Mouse (Mus musculus): ENCODE results near the gene Med15. TPM values are rescaled to one million over a fixed set of nuclear protein-coding genes. Genes with fewer than 3 reads are reported as not detected.
A peak's percentile ranks its signal among the peaks of the same experiment; 100 is the strongest.

The Med15 gene
- polyA plus RNA-seq, 1 experiment = 65.3 TPM

DNA sequence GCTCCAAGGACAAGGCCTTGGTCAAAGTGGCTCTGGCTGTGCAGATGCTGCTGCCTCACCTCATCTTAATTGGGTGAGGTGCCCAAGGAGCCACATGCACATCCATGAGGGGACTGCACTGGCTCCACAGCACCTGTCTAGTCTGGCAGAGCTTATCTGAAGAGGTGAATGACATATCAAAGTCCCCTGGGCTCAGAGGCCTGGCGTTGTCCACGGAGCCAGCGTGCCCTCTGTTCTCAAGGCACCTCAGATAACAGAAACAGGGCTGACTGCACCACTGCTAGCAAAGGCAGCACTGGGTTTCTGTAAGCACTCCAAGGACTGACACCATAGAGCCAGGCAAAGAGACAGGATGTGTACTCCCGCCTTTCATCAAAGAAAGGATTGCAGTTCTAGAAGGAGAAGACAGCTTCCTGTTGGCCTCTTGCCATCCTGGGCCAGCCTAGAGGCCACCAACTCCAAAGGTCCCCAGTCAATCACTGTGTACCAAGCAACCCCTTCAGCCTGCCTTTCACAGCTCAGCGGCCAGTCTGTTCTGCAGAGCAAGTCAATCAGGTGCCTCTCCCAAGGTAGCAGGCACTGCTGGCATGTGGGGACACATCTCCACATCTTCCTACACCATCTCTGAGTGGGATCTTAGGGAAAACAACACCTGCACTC, 76.3 kb downstream of the Med15 start:
- no peaks in the 10 kb centered on the region for H3K4me1 ChIP-seq (ENCODE audit: control insufficient read depth, insufficient read depth, low read length)
- no peak overlapping the region for H3K4me3 ChIP-seq (ENCODE audit: insufficient read depth, low read length)
- TF ChIP-seq POLR2A (IDR thresholded peaks at IDR 0.05; ENCODE audit: low read depth, low read length) (no peak), CTCF (IDR thresholded peaks at IDR 0.05; ENCODE audit: borderline replicate concordance, insufficient read depth, low read length) (no peak)
- no peak overlapping the region for H3K27ac ChIP-seq (ENCODE audit: insufficient read depth, low read length)

DNA sequence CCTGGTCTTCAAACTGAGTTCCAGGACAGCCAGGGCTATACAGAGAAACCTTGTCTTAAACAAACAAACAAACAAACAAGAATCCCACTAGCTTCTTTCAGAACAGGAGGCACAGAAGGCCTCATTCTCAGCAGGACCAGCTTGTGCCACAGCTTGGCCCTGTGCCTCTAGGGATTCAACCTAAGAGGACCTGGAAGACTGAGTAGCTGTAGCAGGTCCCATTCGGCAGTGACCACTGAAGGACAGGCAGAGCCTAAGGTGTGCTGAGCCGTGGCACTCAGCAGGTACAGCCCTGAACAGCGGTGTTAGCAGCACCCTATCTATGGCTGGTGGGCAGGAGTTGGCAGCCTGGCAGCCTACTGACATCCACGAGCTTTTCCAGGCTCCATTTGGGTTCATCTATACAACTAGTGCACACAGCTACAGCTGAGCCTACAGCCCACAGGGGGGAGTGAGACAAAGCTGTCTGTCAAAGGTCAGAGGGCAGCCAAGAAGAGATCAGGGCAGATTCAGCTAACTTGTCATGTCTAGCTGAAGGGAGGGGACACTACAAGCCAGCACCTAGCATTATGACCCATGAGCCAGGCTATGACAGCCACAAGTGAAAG, 78.4 kb downstream of the Med15 start:
- Histone ChIP-seq H3K4me3 (ENCODE audit: insufficient read depth, low read length) (no peak overlapping the region), H3K27ac (ENCODE audit: insufficient read depth, low read length) (no peak overlapping the region), H3K4me1 (ENCODE audit: control insufficient read depth, insufficient read depth, low read length) (no peaks in the 10 kb centered on the region)
- TF ChIP-seq POLR2A (IDR thresholded peaks at IDR 0.05; ENCODE audit: low read depth, low read length) (no peak), CTCF (IDR thresholded peaks at IDR 0.05; ENCODE audit: borderline replicate concordance, insufficient read depth, low read length) (no peak)

DNA sequence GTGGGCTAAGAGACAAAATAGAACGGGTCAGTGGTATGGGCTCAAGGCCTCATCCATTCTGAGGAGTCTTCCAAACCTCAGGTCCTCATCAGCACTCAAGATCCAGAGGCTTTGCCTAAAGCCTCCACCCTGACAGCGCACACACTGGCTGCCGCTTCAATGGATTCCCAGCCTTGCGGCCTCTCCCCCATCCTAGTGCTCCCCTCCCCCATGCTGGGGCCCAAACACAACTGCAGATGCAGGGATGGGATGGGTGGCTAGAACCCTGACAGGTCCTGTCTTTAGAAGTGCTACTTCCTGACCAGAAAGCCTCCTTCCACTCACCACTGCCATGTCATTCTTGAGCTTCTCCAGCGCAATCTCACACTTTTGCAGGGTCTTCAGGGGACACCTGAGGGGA, 79.1 kb downstream of the Med15 start:
- Histone ChIP-seq H3K27ac (ENCODE audit: insufficient read depth, low read length) (no peak overlapping the region), H3K4me1 (ENCODE audit: control insufficient read depth, insufficient read depth, low read length) (no peaks in the 10 kb centered on the region), H3K4me3 (ENCODE audit: insufficient read depth, low read length) (no peak overlapping the region)
- TF ChIP-seq POLR2A (IDR thresholded peaks at IDR 0.05; ENCODE audit: low read depth, low read length) = no peak
- no peak for TF ChIP-seq CTCF (IDR thresholded peaks at IDR 0.05; ENCODE audit: borderline replicate concordance, insufficient read depth, low read length)

DNA sequence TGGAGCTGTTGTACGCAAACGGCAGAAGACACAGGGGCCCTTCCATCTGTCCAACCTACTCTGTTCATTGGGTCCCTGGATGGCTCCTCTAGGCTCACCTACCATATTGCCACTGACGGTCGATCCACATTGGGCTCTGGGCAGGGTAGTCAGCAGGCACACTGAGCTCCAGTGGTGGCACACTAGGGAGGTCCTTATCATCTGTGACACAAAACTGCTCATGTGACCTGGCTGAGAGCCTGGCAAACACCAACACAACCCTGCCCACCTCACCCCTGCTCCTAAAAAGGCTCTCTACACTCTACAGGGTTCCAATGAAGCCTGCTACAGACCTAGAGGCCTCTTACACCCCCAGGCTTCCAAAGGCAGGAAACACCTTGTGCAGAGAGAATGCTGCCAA, 80.1 kb downstream of the Med15 start:
- Histone ChIP-seq H3K27ac (ENCODE audit: insufficient read depth, low read length) (no peak overlapping the region), H3K4me3 (ENCODE audit: insufficient read depth, low read length) (no peak overlapping the region), H3K4me1 (ENCODE audit: control insufficient read depth, insufficient read depth, low read length) (no peaks in the 10 kb centered on the region; the same call in 1 of the 2 replicates)
- TF ChIP-seq POLR2A (IDR thresholded peaks at IDR 0.05; ENCODE audit: low read depth, low read length) (no peak), CTCF (IDR thresholded peaks at IDR 0.05; ENCODE audit: borderline replicate concordance, insufficient read depth, low read length) (no peak)

DNA sequence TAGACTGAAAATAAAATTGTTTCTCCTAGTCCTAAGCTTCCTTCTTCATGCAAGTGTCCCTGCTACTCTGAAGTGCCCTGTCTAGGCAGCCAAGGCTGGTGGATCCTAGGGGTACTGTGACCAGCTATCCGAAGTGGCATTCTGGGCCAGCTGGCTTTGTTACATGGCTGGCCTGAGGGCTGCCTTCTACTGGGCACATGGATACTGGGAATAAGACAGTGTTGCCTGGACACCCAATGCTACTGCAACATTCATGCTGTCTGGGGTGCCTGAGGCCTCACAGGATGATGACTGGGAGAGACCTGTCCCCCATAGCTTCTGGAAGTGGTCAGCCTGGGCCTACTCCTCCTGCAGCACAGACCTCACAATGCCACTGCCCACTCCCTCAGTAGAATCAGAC, 82.0 kb downstream of the Med15 start:
- no peak overlapping the region for H3K4me3 ChIP-seq (ENCODE audit: insufficient read depth, low read length)
- H3K27ac ChIP-seq (ENCODE audit: insufficient read depth, low read length) = no peak overlapping the region
- TF ChIP-seq CTCF (IDR thresholded peaks at IDR 0.05; ENCODE audit: borderline replicate concordance, insufficient read depth, low read length) = no peak
- TF ChIP-seq POLR2A (IDR thresholded peaks at IDR 0.05; ENCODE audit: low read depth, low read length) = no peak
- H3K4me1 ChIP-seq (ENCODE audit: control insufficient read depth, insufficient read depth, low read length) = no peaks in the 10 kb centered on the region; the same call in 1 of the 2 replicates

DNA sequence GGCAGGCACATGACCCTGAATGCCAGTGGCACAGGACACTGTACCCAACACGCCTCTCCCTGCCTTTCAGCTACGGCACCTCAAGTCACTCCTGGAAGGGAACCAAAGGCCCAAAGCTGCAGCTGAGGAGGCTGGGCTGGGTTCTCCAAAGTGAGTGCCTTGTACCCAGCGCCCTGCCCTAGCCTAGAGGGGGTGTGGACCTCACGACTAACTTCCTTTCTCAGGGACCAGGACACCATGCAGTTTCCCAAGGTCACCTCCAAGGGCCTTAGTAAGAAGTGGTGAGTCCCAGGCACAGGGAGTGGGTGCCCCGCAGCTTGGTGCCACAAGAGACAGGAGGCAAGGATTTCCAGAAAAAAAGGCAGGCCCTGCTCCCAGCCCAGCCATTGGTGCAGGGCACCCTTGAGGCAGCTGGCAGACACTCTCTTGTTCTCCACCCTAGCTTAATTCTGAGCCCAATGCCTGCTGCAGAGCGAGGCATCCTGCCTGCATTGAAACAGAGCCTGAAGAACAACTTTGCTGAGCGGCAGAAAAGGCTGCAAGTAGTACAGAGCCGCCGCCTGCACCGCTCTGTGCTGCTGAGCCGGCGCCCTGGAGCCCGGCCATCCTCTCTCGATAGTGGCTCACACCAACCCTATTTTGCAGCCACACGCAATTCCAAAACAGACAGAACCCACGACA, 82.6 kb downstream of the Med15 start:
- Histone ChIP-seq H3K27ac (ENCODE audit: insufficient read depth, low read length) (no peak overlapping the region), H3K4me3 (ENCODE audit: insufficient read depth, low read length) (no peak overlapping the region), H3K4me1 (ENCODE audit: control insufficient read depth, insufficient read depth, low read length) (no peaks in the 10 kb centered on the region; the same call in 1 of the 2 replicates)
- TF ChIP-seq CTCF (IDR thresholded peaks at IDR 0.05; ENCODE audit: borderline replicate concordance, insufficient read depth, low read length) (no peak), POLR2A (IDR thresholded peaks at IDR 0.05; ENCODE audit: low read depth, low read length) (no peak)

DNA sequence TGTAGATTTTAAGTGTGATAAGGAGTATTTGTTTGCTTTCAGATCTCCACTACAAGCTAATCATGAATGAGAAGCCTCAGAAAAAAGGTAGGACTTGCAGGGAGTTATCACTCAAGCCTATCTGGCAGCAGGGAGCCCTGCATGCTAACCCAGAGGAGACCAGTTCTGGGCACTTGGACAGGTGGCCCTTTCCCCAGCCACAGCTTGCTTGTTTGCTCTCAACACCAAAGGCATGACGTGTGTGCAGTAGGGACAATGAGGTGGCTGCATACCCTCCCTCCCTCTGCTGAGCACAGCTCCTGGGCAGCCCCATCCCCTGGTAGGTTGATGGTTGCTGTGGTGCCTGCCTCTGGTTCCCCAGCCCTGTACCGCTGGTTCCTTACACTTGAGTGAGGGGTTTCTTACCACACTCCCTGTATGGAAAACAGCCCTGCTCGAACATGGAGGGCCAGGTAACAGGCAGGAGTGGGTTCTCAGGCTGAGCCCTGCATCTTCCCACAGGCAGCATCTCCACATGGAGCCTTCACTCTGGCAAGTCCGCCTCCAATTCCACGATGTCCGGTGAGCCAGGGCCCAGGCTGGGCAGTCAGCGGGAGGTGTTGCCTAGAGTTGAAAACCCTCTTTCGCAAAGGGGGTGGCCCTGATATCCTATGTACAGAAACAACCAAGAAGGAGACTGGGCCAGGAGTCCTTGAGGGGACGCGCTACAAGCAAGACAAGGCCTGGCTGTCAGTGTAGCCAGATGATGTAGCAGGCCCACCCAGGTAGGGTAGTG, 84.9 kb downstream of the Med15 start:
- H3K27ac ChIP-seq (ENCODE audit: insufficient read depth, low read length) = no peak overlapping the region
- no peak overlapping the region for H3K4me3 ChIP-seq (ENCODE audit: insufficient read depth, low read length)
- no peaks in the 10 kb centered on the region; the same call in 1 of the 2 replicates for H3K4me1 ChIP-seq (ENCODE audit: control insufficient read depth, insufficient read depth, low read length)
- TF ChIP-seq POLR2A (IDR thresholded peaks at IDR 0.05; ENCODE audit: low read depth, low read length) (no peak), CTCF (IDR thresholded peaks at IDR 0.05; ENCODE audit: borderline replicate concordance, insufficient read depth, low read length) (no peak)

DNA sequence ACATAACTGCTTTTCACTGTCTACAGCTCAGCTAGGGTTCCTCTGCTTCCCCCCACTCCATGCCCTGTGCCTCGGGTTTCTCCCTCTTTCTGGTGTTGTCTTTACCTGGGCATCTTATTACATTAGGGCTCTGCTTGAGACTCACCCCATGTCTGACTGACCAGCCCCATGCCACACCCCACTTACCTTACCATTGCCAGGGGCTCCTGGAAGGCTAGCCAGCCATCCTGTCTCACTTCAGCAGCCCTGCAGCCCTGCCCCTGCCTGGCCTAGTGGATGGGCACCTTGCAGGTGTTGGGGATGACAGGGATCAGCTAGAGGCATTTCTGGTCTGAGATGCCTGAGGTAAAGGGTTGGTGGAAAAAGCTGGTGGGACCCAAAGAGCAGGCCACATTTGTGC, 85.5 kb downstream of the Med15 start:
- Histone ChIP-seq H3K4me3 (ENCODE audit: insufficient read depth, low read length) (no peak overlapping the region), H3K27ac (ENCODE audit: insufficient read depth, low read length) (no peak overlapping the region), H3K4me1 (ENCODE audit: control insufficient read depth, insufficient read depth, low read length) (no peaks in the 10 kb centered on the region; the same call in 1 of the 2 replicates)
- TF ChIP-seq POLR2A (IDR thresholded peaks at IDR 0.05; ENCODE audit: low read depth, low read length) (no peak), CTCF (IDR thresholded peaks at IDR 0.05; ENCODE audit: borderline replicate concordance, insufficient read depth, low read length) (no peak)

DNA sequence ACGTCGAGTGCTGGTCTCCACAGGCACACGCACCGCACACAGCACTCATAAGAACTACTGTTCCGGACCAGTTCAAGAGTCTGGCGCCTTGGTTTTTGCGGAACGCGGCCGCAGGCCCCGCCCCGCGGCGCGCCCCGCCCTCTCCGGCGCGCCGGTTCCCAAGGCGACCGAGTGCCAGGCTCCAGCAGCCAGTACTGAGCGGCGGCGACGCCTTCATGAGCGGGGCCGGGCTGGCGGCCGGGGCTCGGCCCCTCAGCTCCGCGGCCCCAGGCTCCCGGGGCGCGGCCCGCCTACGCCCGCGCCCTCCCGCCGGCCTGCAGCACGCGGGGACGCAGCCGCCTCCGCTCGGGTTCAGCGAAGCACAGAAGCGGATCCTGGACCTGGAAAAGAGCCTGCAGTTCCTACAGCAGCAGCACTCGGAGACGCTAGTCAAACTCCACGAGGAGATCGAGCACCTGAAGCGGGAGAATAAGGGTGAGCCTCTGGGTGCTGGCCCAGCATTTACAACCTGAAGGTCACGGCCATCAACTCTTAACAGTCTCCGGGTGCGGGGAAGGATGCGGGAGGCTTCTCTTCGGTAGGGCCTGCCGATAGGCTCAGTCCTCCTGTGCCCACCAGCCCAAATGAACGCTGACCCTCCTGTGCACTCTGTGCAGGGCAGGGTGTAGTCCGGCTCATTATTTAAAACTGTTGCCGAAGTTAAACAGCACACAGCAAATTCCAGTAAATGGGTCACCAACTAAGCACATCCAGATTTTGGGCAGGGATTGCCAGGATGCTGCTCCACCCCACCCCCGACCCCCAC, 86.2 kb downstream of the Med15 start, which contains the start of gene Ccdc74a:
TSS of gene Ccdc74a (plus strand) at position 161 of the 805 bp plus-strand sequence.
- TF ChIP-seq CTCF (IDR thresholded peaks at IDR 0.05; ENCODE audit: borderline replicate concordance, insufficient read depth, low read length) (no peak), POLR2A (IDR thresholded peaks at IDR 0.05; ENCODE audit: low read depth, low read length) (peak; percentile 27; the same call in 1 of the 2 replicates)
- Histone ChIP-seq H3K27ac (ENCODE audit: insufficient read depth, low read length) (peak within 1 kb of the TSS; percentile 56), H3K4me1 (ENCODE audit: control insufficient read depth, insufficient read depth, low read length) (no peaks in the 10 kb centered on the region; the same call in 1 of the 2 replicates), H3K4me3 (ENCODE audit: insufficient read depth, low read length) (peak within 1 kb of the TSS; percentile 38)
